Mouse (Mus musculus) myocyte (in vitro differentiated cells): Measurements from ENCODE around the gene Styx. TPM values are rescaled to one million over a fixed set of nuclear protein-coding genes. Genes with fewer than 3 reads are reported as not detected.

Experiments
- H3K27me3 ChIP-seq: one replicate; pipeline ENCODE4 v1.6.1; 2011; ENCODE audit not compliant: control insufficient read depth, insufficient read depth, insufficient read length
- H3K36me3 ChIP-seq: one replicate; pipeline ENCODE4 v1.6.1; 2011; ENCODE audit not compliant: control insufficient read depth, insufficient read depth
- H3K4me2 ChIP-seq: one replicate; pipeline ENCODE4 v1.6.1; 2011; ENCODE audit warnings: low read depth, control low read depth
- H3K4me3 ChIP-seq: one replicate; pipeline ENCODE4 v1.5.1; 2011; ENCODE audit warnings: mild to moderate bottlenecking, control low read depth, moderate library complexity
- H3K79me2 ChIP-seq: one replicate; pipeline ENCODE4 v1.6.1; 2011; ENCODE audit not compliant: control insufficient read depth, insufficient read depth
- H3ac ChIP-seq: one replicate; pipeline ENCODE4 v1.6.1; 2011; ENCODE audit not compliant: control insufficient read depth, insufficient read length
- CEBPB ChIP-seq: IDR thresholded peaks from 2 replicates; pipeline ENCODE4 v1.6.1; 2011; ENCODE audit warnings: mild to moderate bottlenecking, moderate library complexity; ENCODE audit not compliant: poor library complexity, insufficient read depth, severe bottlenecking
- E2F4 ChIP-seq: IDR thresholded peaks from one replicate; pipeline ENCODE4 v1.6.1; 2011; ENCODE audit warnings: mild to moderate bottlenecking, control low read depth, moderate library complexity; ENCODE audit not compliant: insufficient read depth
- MAX ChIP-seq: IDR thresholded peaks from one replicate; pipeline ENCODE4 v1.6.1; 2011; ENCODE audit warnings: low read depth, mild to moderate bottlenecking, control low read depth
- MYOD1 ChIP-seq, 3 experiments: IDR thresholded peaks; one replicate each; pipeline ENCODE4 v1.6.1; 2011; ENCODE audit warnings: control low read depth in 2 of 3, low read depth in 2 of 3, mild to moderate bottlenecking in 2 of 3, moderate library complexity in 1 of 3; ENCODE audit not compliant: insufficient read length in 2 of 3, control insufficient read depth in 1 of 3
- MYOG ChIP-seq, 3 experiments: IDR thresholded peaks; one replicate each; pipeline ENCODE4 v1.6.1; 2011; ENCODE audit warnings: control low read depth in 2 of 3, low read depth in 2 of 3, mild to moderate bottlenecking in 2 of 3; ENCODE audit not compliant: insufficient read length in 2 of 3, control insufficient read depth in 1 of 3, insufficient read depth in 1 of 3
- POLR2A ChIP-seq: IDR thresholded peaks from one replicate; pipeline ENCODE4 v1.6.1; 2011; ENCODE audit warnings: low read depth, mild to moderate bottlenecking, control low read depth, moderate library complexity; ENCODE audit not compliant: insufficient read length
- POLR2AphosphoS2 ChIP-seq: IDR thresholded peaks from one replicate; pipeline ENCODE4 v1.6.1; 2011; ENCODE audit warnings: low read depth, control low read depth; ENCODE audit not compliant: insufficient read length
- REST ChIP-seq: IDR thresholded peaks from one replicate; pipeline ENCODE4 v1.6.1; 2011; ENCODE audit warnings: mild to moderate bottlenecking, control low read depth, moderate library complexity; ENCODE audit not compliant: insufficient read depth, insufficient read length
- SRF ChIP-seq: IDR thresholded peaks from one replicate; pipeline ENCODE4 v1.6.1; 2011; ENCODE audit warnings: low read depth; ENCODE audit not compliant: control insufficient read depth, insufficient read length
- TCF12 ChIP-seq: IDR thresholded peaks from one replicate; pipeline ENCODE4 v1.6.1; 2011; ENCODE audit warnings: mild to moderate bottlenecking, control low read depth; ENCODE audit not compliant: poor library complexity, insufficient read depth, severe bottlenecking
- TCF3 ChIP-seq: IDR thresholded peaks from one replicate; pipeline ENCODE4 v1.6.1; 2011; ENCODE audit warnings: low read depth, control low read depth; ENCODE audit not compliant: insufficient read length
- USF1 ChIP-seq: IDR thresholded peaks from one replicate; pipeline ENCODE4 v1.6.1; 2011; ENCODE audit warnings: low read depth, mild to moderate bottlenecking, control low read depth, moderate library complexity
- polyA plus RNA-seq: library from polyadenylated mRNA; unstranded; fragments of >200 nt; fragmentation: generic; extraction: Trizol; gene quantifications from one replicate; pipeline ENCODE4 v1.2.1, GENCODE M21; 2012; ENCODE audit warnings: missing spikeins

Styx gene
- polyA plus RNA-seq, 1 experiment: 6.3 TPM

- Histone ChIP-seq H3K27me3 (no peaks in the 10 kb centered on the region), H3K4me2 (peak within 1 kb of the TSS; percentile 59), H3K36me3 (peaks cover 34% of the 10 kb centered on the region), H3ac (peak within 1 kb of the TSS; percentile 95), H3K79me2 (peaks cover 45% of the 10 kb centered on the region), H3K4me3 (peak within 1 kb of the TSS; percentile 62)
- no peak for TF ChIP-seq SRF
- TF ChIP-seq POLR2A: peak; percentile 67
- TF ChIP-seq MYOD1 (IDR thresholded peaks at IDR 0.05; ENCODE audit: control insufficient read depth in 1 of 3, insufficient read length in 2 of 3, low read depth in 2 of 3): no peak
- TF ChIP-seq E2F4: peak; percentile 8
- no peak for TF ChIP-seq TCF3
- no peak for TF ChIP-seq CEBPB
- TF ChIP-seq USF1: no peak
- TF ChIP-seq MYOG (IDR thresholded peaks at IDR 0.05; ENCODE audit: control insufficient read depth in 1 of 3, insufficient read depth in 1 of 3, insufficient read length in 2 of 3, low read depth in 2 of 3): no peak
- TF ChIP-seq POLR2AphosphoS2: peak; percentile 78
- TF ChIP-seq TCF12: no peak
- no peak for TF ChIP-seq MAX
- TF ChIP-seq REST: no peak
Observed at GRCm38 (mm10) chr14:45329589-45330181, 21.2 kb upstream of the Styx start, which contains the start of gene Psmc6. TSS of gene Psmc6 (plus strand) at chr14:45329788.

GRCm38 (mm10) chr14:45364211-45365195, 13.6 kb downstream of the Styx start:
- Histone ChIP-seq H3K27me3 (no peaks in the 10 kb centered on the region), H3K36me3 (peaks cover 17% of the 10 kb centered on the region), H3K79me2 (no peaks in the 10 kb centered on the region), H3K4me3 (no peak overlapping the region), H3K4me2 (no peak overlapping the region), H3ac (no peak overlapping the region)
- TF ChIP-seq REST (no peak), USF1 (no peak), CEBPB (no peak), SRF (no peak), MYOD1 (IDR thresholded peaks at IDR 0.05; ENCODE audit: control insufficient read depth in 1 of 3, insufficient read length in 2 of 3, low read depth in 2 of 3) (no peak), E2F4 (no peak), MAX (no peak), TCF12 (no peak), TCF3 (no peak), MYOG (IDR thresholded peaks at IDR 0.05; ENCODE audit: control insufficient read depth in 1 of 3, insufficient read depth in 1 of 3, insufficient read length in 2 of 3, low read depth in 2 of 3) (no peak), POLR2AphosphoS2 (no peak), POLR2A (no peak)

- Histone ChIP-seq H3K79me2 (no peaks in the 10 kb centered on the region), H3K4me3 (no peak overlapping the region), H3ac (no peak overlapping the region), H3K27me3 (no peaks in the 10 kb centered on the region), H3K36me3 (peaks cover 24% of the 10 kb centered on the region), H3K4me2 (no peak overlapping the region)
- TF ChIP-seq E2F4: no peak
- TF ChIP-seq REST: no peak
- TF ChIP-seq TCF3: no peak
- no peak for TF ChIP-seq MYOD1 (IDR thresholded peaks at IDR 0.05; ENCODE audit: control insufficient read depth in 1 of 3, insufficient read length in 2 of 3, low read depth in 2 of 3)
- no peak for TF ChIP-seq POLR2A
- TF ChIP-seq CEBPB: no peak
- TF ChIP-seq MYOG (IDR thresholded peaks at IDR 0.05; ENCODE audit: control insufficient read depth in 1 of 3, insufficient read depth in 1 of 3, insufficient read length in 2 of 3, low read depth in 2 of 3): no peak
- no peak for TF ChIP-seq USF1
- TF ChIP-seq POLR2AphosphoS2: no peak
Observed at GRCm38 (mm10) chr14:45365196-45365587, 14.3 kb downstream of the Styx start.

DNA sequence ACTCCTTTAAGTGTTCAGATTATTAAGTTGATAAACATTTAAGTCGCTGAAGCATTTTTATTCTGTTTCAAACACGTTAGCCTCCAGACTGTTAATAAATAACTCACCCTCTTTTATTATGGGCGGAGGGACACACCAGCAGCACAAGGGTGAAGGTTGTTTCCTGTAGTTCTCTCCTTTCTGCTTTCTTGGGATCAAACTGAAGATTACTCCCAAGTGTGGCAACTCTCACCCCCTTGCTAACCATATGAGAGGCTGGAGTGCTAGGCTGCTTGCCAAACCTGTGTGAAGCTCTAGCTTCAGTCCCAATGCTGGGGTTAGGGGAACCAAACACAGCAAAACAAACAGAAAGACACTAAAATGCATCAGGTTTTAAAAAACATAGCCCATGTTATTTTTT, 27.9 kb downstream of the Styx start:
- TF ChIP-seq MYOD1 (IDR thresholded peaks at IDR 0.05; ENCODE audit: control insufficient read depth in 1 of 3, insufficient read length in 2 of 3, low read depth in 2 of 3) (no peak), TCF3 (no peak), MYOG (IDR thresholded peaks at IDR 0.05; ENCODE audit: control insufficient read depth in 1 of 3, insufficient read depth in 1 of 3, insufficient read length in 2 of 3, low read depth in 2 of 3) (no peak), POLR2A (no peak), TCF12 (no peak), CEBPB (no peak), POLR2AphosphoS2 (no peak), MAX (no peak), REST (no peak), USF1 (no peak), SRF (no peak), E2F4 (no peak)
- Histone ChIP-seq H3K27me3 (no peaks in the 10 kb centered on the region), H3K4me2 (no peak overlapping the region), H3K4me3 (no peak overlapping the region), H3K79me2 (peaks cover 6% of the 10 kb centered on the region), H3K36me3 (peaks cover 53% of the 10 kb centered on the region), H3ac (no peak overlapping the region)
